Mouse (Mus musculus) urinary bladder, adult 18-20 months (tissue): ENCODE data around the gene Rptor.

Experiments
- DNase-seq, 2 experiments: peaks; one replicate each; pipeline ENCODE4 v3.0.0; 2022; ENCODE audit warnings: low spot score in 2 of 2, mixed read lengths in 2 of 2

Gene Rptor

GRCm38 (mm10) chr11:119907006-119907650 is 304.4 kb downstream of the Rptor start:
- DNase-seq: no peak

- no peak for DNase-seq
These were observed 305.0 kb downstream of the Rptor start for GRCm38 (mm10) chr11:119907711-119908110.

GRCm38 (mm10) chr11:119909436-119909835 is 306.7 kb downstream of the Rptor start:
- DNase-seq: peak in 1 of 2 experiments; percentile 51

- no peak for DNase-seq
These were observed 310.1 kb downstream of the Rptor start for GRCm38 (mm10) chr11:119912845-119913244.

- DNase-seq: peak; percentile 84 to 98
These were observed 310.7 kb downstream of the Rptor start, which contains the start of gene Chmp6 for GRCm38 (mm10) chr11:119913291-119913934. Gene Chmp6 (plus strand): TSS chr11:119913441.

- DNase-seq: no peak
These were observed 311.2 kb downstream of the Rptor start for GRCm38 (mm10) chr11:119913935-119914314.

- DNase-seq: no peak
These were observed 311.7 kb downstream of the Rptor start for GRCm38 (mm10) chr11:119914381-119914780.

- DNase-seq: no peak
These were observed 313.0 kb downstream of the Rptor start for GRCm38 (mm10) chr11:119915666-119916065.

- DNase-seq: no peak
These were observed 313.5 kb downstream of the Rptor start for GRCm38 (mm10) chr11:119916102-119916790.

- no peak for DNase-seq
These were observed 314.2 kb downstream of the Rptor start for GRCm38 (mm10) chr11:119916834-119917469.

- no peak for DNase-seq
These were observed 315.8 kb downstream of the Rptor start for GRCm38 (mm10) chr11:119918521-119918920.

GRCm38 (mm10) chr11:119919432-119919831 is 316.7 kb downstream of the Rptor start:
- no peak for DNase-seq

- peak in 1 of 2 experiments; percentile 45 for DNase-seq
These were observed 317.2 kb downstream of the Rptor start for GRCm38 (mm10) chr11:119919897-119920296.

- DNase-seq: no peak
These were observed 318.0 kb downstream of the Rptor start for GRCm38 (mm10) chr11:119920668-119921067.

- DNase-seq: no peak
These were observed 322.5 kb downstream of the Rptor start for GRCm38 (mm10) chr11:119925176-119925575.

- DNase-seq: no peak
These were observed 324.1 kb downstream of the Rptor start for GRCm38 (mm10) chr11:119926762-119927161.

- peak in 1 of 2 experiments; percentile 36 for DNase-seq
These were observed 325.4 kb downstream of the Rptor start for GRCm38 (mm10) chr11:119928023-119928681.

GRCm38 (mm10) chr11:119929603-119930265 is 327.0 kb downstream of the Rptor start:
- no peak for DNase-seq

- no peak for DNase-seq
These were observed 329.1 kb downstream of the Rptor start for GRCm38 (mm10) chr11:119931809-119932208.

GRCm38 (mm10) chr11:119933142-119933541 is 330.4 kb downstream of the Rptor start:
- DNase-seq: no peak
